Mouse (Mus musculus) MEL (cell line): ENCODE measurements around the gene Xylb.

ENCODE experiments used
- CTCF ChIP-seq, 3 experiments: IDR thresholded peaks in 2 of 3; conservative IDR thresholded peaks in 1 of 3; 2 replicates each; pipeline ENCODE4 v1.5.1; 2011 to 2012; ENCODE audit warnings: low read length in 3 of 3, low read depth in 2 of 3, mild to moderate bottlenecking in 2 of 3, improper control_type of control experiment in 1 of 3, inconsistent platforms in 1 of 3, mixed read lengths in 1 of 3, moderate library complexity in 1 of 3; ENCODE audit not compliant: control insufficient read depth in 1 of 3, insufficient read depth in 1 of 3, poor library complexity in 1 of 3, severe bottlenecking in 1 of 3
- HCFC1 ChIP-seq: IDR thresholded peaks from 2 replicates; pipeline ENCODE4 v1.6.1; 2012; ENCODE audit warnings: low read depth, mild to moderate bottlenecking, inconsistent platforms, low read length, improper control_type of control experiment, moderate library complexity
- MAX ChIP-seq: IDR thresholded peaks from 2 replicates; pipeline ENCODE4 v1.6.1; 2011; ENCODE audit warnings: low read length, improper control_type of control experiment
- MAZ ChIP-seq: IDR thresholded peaks from 2 replicates; pipeline ENCODE4 v1.6.1; 2012; ENCODE audit warnings: low read depth, mild to moderate bottlenecking, inconsistent platforms, low read length, improper control_type of control experiment
- POLR2A ChIP-seq, 2 experiments: IDR thresholded peaks; 2 replicates each; pipeline ENCODE4 v1.6.1; 2011 to 2012; ENCODE audit warnings: low read length in 2 of 2, mild to moderate bottlenecking in 2 of 2, control low read depth in 1 of 2, improper control_type of control experiment in 1 of 2, low read depth in 1 of 2, moderate library complexity in 1 of 2; ENCODE audit not compliant: control insufficient read depth in 1 of 2, insufficient read depth in 1 of 2, poor library complexity in 1 of 2
- ZC3H11A ChIP-seq: IDR thresholded peaks from 2 replicates; pipeline ENCODE4 v1.6.1; 2012; ENCODE audit warnings: low read depth, mild to moderate bottlenecking, inconsistent platforms, low read length, improper control_type of control experiment
- ZMIZ1 ChIP-seq: IDR thresholded peaks from 2 replicates; pipeline ENCODE4 v1.6.1; 2012; ENCODE audit warnings: low read depth, mild to moderate bottlenecking, inconsistent platforms, low read length, improper control_type of control experiment, moderate library complexity

DNA sequence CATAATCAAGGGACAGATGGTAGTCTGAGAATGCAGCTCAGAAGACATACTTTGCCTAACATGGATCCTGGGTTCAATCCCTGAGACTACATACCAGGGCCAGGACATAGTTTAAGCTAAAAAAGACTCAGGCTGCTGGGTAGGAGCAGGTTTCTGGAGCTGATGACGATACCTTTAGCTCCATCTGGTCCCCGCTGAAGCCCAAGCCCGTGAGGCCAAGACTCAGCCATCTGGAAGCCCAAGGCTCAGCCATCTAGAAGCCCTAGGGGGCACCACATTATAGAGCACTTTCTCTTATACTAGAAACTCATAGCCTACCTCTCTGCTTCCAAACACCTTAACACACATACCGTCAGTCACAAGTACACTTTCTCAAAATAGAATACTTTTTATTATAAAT lies 21.6 kb upstream of the Xylb start:
- TF ChIP-seq MAX (no peak), CTCF (IDR thresholded peaks at IDR 0.05 in 2 of 3, conservative IDR thresholded peaks at IDR 0.05 in 1 of 3; ENCODE audit: control insufficient read depth in 1 of 3, insufficient read depth in 1 of 3, low read depth in 2 of 3, low read length in 3 of 3, poor library complexity in 1 of 3, severe bottlenecking in 1 of 3) (no peak), ZMIZ1 (no peak), HCFC1 (no peak), POLR2A (IDR thresholded peaks at IDR 0.05; ENCODE audit: control insufficient read depth in 1 of 2, insufficient read depth in 1 of 2, low read depth in 1 of 2, low read length in 2 of 2, poor library complexity in 1 of 2) (no peak), ZC3H11A (no peak), MAZ (no peak)
